Mouse (Mus musculus) layer of hippocampus, postnatal 14 days (tissue): ENCODE results near the gene Acsbg2. TPM values are rescaled to one million over a fixed set of nuclear protein-coding genes. Genes with fewer than 3 reads are reported as not detected.
A peak's percentile ranks its signal among the peaks of the same experiment; 100 is the strongest.

Experiments
- DNase-seq, 2 experiments: peaks; one replicate each; pipeline ENCODE4 v3.0.0; 2021 to 2022; ENCODE audit warnings: low spot score in 2 of 2, mixed read lengths in 1 of 2
- total RNA-seq, 2 experiments: library from RNA; stranded (reverse); gene quantifications; 2 replicates each; pipeline ENCODE4 v1.2.3; 2021

The Acsbg2 gene
- total RNA-seq, 2 experiments from 2014 or later: not detected

- DNase-seq: no peak
Observed at GRCm38 (mm10) chr17:56826718-56827117, 47.5 kb downstream of the Acsbg2 start.

GRCm38 (mm10) chr17:56823352-56823751 lies 50.9 kb downstream of the Acsbg2 start:
- DNase-seq: no peak

- DNase-seq: no peak
Observed at GRCm38 (mm10) chr17:56822380-56822779, 51.9 kb downstream of the Acsbg2 start.

GRCm38 (mm10) chr17:56819694-56820111 lies 54.5 kb downstream of the Acsbg2 start:
- peak in 1 of 2 experiments; percentile 46 for DNase-seq

- DNase-seq: no peak
Observed at GRCm38 (mm10) chr17:56819032-56819545, 55.2 kb downstream of the Acsbg2 start.

- no peak for DNase-seq
Observed at GRCm38 (mm10) chr17:56818067-56818636, 56.1 kb downstream of the Acsbg2 start.

GRCm38 (mm10) chr17:56815057-56815345 lies 59.2 kb downstream of the Acsbg2 start:
- DNase-seq: no peak

- DNase-seq: peak; percentile 76 to 91
Observed at GRCm38 (mm10) chr17:56814316-56815056, 59.8 kb downstream of the Acsbg2 start.

GRCm38 (mm10) chr17:56810245-56810644 lies 64.0 kb downstream of the Acsbg2 start:
- DNase-seq: peak; percentile 75 to 89

GRCm38 (mm10) chr17:56808518-56808917 lies 65.7 kb downstream of the Acsbg2 start:
- DNase-seq: peak; percentile 79 to 88

- DNase-seq: no peak
Observed at GRCm38 (mm10) chr17:56805784-56806183, 68.5 kb downstream of the Acsbg2 start.

- no peak for DNase-seq
Observed at GRCm38 (mm10) chr17:56804952-56805351, 69.3 kb downstream of the Acsbg2 start.

- DNase-seq: no peak
Observed at GRCm38 (mm10) chr17:56802065-56802464, 72.2 kb downstream of the Acsbg2 start.

- DNase-seq: no peak
Observed at GRCm38 (mm10) chr17:56799276-56799675, 75.0 kb downstream of the Acsbg2 start.

- no peak for DNase-seq
Observed at GRCm38 (mm10) chr17:56793614-56794319, 80.5 kb downstream of the Acsbg2 start.

Other genes starting within 250 kb of the Acsbg2 start
- 10 to 100 TPM; 65.4 to 68.3 TPM for gene Lonp1, start 247.6 kb downstream of the Acsbg2 start, total RNA-seq
- gene Catsperd, start 246.3 kb downstream of the Acsbg2 start, total RNA-seq: under 1 TPM; 0.48 to 0.86 TPM
- gene Ranbp3, start 201.2 kb downstream of the Acsbg2 start, total RNA-seq: 10 to 100 TPM; 83.9 to 85.3 TPM
- gene Ndufa11, start 156.7 kb downstream of the Acsbg2 start, total RNA-seq: 100 to 1,000 TPM; 220 to 270 TPM
- 10 to 100 TPM; 10.4 to 12.5 TPM for gene Vmac, start 156.4 kb downstream of the Acsbg2 start, total RNA-seq
- gene Nrtn, start 116.9 kb downstream of the Acsbg2 start, total RNA-seq: 1 to 10 TPM; 2.1 to 3.0 TPM
- 10 to 100 TPM; 60.9 to 66.3 TPM for gene Dus3l, start 109.7 kb downstream of the Acsbg2 start, total RNA-seq
- under 1 TPM; 0.35 to 0.57 TPM for gene Prr22, start 104.2 kb downstream of the Acsbg2 start, total RNA-seq
- gene Rfx2, start 43.4 kb downstream of the Acsbg2 start, total RNA-seq: 1 to 10 TPM; 3.0 to 4.2 TPM
- under 1 TPM; 0.24 to 0.28 TPM for gene 1700061G19Rik, start 1.0 kb upstream of the Acsbg2 start, total RNA-seq
- 10 to 100 TPM; 59.6 to 64.8 TPM for gene Mllt1, start 61.0 kb upstream of the Acsbg2 start, total RNA-seq
- not detected for gene Acer1, start 107.7 kb upstream of the Acsbg2 start, total RNA-seq
- gene Clpp, start 115.9 kb upstream of the Acsbg2 start, total RNA-seq: 10 to 100 TPM; 56.1 to 58.3 TPM
- gene Alkbh7, start 122.9 kb upstream of the Acsbg2 start, total RNA-seq: 10 to 100 TPM; 18.2 to 22.3 TPM
- gene Pspn, start 125.6 kb upstream of the Acsbg2 start, total RNA-seq: not detected
- gene Gtf2f1, start 136.8 kb upstream of the Acsbg2 start, total RNA-seq: 10 to 100 TPM; 51.0 to 56.0 TPM
- gene Gm17949, start 137.0 kb upstream of the Acsbg2 start, total RNA-seq: under 1 TPM in 1 of 2 experiments, not detected in 1; 0.28 TPM
- 100 to 1,000 TPM; 104 to 111 TPM for gene Khsrp, start 157.1 kb upstream of the Acsbg2 start, total RNA-seq
- not detected for gene Slc25a41, start 167.2 kb upstream of the Acsbg2 start, total RNA-seq
- 1 to 10 TPM in 1 of 2 experiments, under 1 TPM in 1; 0.79 to 1.6 TPM for gene Crb3, start 184.7 kb upstream of the Acsbg2 start, total RNA-seq
- gene Slc25a23, start 185.4 kb upstream of the Acsbg2 start, total RNA-seq: 100 to 1,000 TPM; 338 to 358 TPM
- 1 to 10 TPM; 1.4 to 2.9 TPM for gene Dennd1c, start 204.1 kb upstream of the Acsbg2 start, total RNA-seq
- gene Tubb4a, start 213.3 kb upstream of the Acsbg2 start, total RNA-seq: 100 to 1,000 TPM; 714 to 754 TPM
- gene Tnfsf9, start 230.9 kb upstream of the Acsbg2 start, total RNA-seq: under 1 TPM; 0.50 to 0.60 TPM